Mouse (Mus musculus) embryonic facial prominence, embryonic 15.5 days (tissue): ENCODE measurements around the gene Syt1. TPM values are rescaled to one million over a fixed set of nuclear protein-coding genes. Genes with fewer than 3 reads are reported as not detected.

Source experiments
- ATAC-seq: fragments of 200-750 bp; cut with Nextera tagmentation; 2 replicates; pipeline ENCODE4 v1.8.0; 2017; ENCODE audit warnings: low read depth, moderate TSS enrichment; ENCODE audit not compliant: insufficient number of reproducible peaks, low FRiP score, low TSS enrichment
- H3K27ac ChIP-seq: fragments of 300-500 bp; sonication (generic); replicated peaks from 2 replicates; pipeline ENCODE4 v1.5.1; 2015; ENCODE audit warnings: mild to moderate bottlenecking, inconsistent platforms
- H3K27me3 ChIP-seq: fragments of 300-500 bp; sonication (generic); 2 replicates; pipeline ENCODE4 v1.6.1; 2015; ENCODE audit warnings: inconsistent platforms
- H3K36me3 ChIP-seq: fragments of 300-500 bp; sonication (generic); 2 replicates; pipeline ENCODE4 v1.6.1; 2015; ENCODE audit warnings: mild to moderate bottlenecking, inconsistent platforms
- H3K4me1 ChIP-seq: fragments of 300-500 bp; sonication (generic); 2 replicates; pipeline ENCODE4 v1.6.1; 2015; ENCODE audit warnings: inconsistent platforms
- H3K4me2 ChIP-seq: fragments of 300-500 bp; sonication (generic); replicated peaks from 2 replicates; pipeline ENCODE4 v1.6.1; 2015; ENCODE audit warnings: mild to moderate bottlenecking, inconsistent platforms
- H3K4me3 ChIP-seq: fragments of 300-500 bp; sonication (generic); replicated peaks from 2 replicates; pipeline ENCODE4 v1.5.1; 2015; ENCODE audit warnings: mild to moderate bottlenecking, inconsistent platforms
- H3K9ac ChIP-seq: fragments of 300-500 bp; sonication (generic); 2 replicates; pipeline ENCODE4 v1.6.1; 2015; ENCODE audit warnings: inconsistent platforms
- H3K9me3 ChIP-seq: fragments of 300-500 bp; sonication (generic); replicated peaks from 2 replicates; pipeline ENCODE4 v1.6.1; 2016; ENCODE audit warnings: inconsistent platforms
- WGBS: fragments of 180-500 bp; shearing (Covaris S2); methylation state at CpG from one replicate; pipeline ENCODE4 v1.1.7; 2015; 5-methylcytosine and 5-hydroxymethylcytosine counted together
- polyA plus RNA-seq: library from polyadenylated mRNA; unstranded; fragments of >200 nt; fragmentation: Nextera tagmentation; extraction: Ambion mirVana; gene quantifications from 2 replicates; pipeline ENCODE4 v1.2.1, GENCODE M21; 2015

Gene Syt1
- polyA plus RNA-seq, 1 experiment from 2014 or later: 4.3 TPM

DNA sequence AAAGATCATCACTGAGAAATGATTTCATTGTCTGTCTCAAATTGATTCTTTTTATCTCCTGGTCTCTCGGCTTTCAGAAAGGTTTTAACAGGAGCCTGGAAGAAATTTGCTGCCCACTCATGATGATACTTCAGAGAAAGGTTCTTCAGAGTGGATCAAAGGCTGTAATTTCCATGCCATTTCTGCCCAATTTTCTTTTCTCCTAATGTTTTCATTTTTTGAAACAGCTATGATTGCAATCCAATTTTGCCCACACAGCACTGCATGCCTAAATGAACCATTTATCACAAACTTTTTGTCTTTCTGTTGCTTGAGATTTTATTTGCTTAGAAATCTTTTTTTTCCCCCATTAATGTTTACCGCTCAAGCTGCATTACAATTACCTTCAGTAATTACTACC is 257.5 kb downstream of the Syt1 start:
- Histone ChIP-seq H3K27me3 (no peaks in the 10 kb centered on the region), H3K4me3 (no peak overlapping the region), H3K9ac (no peak overlapping the region), H3K4me1 (no peaks in the 10 kb centered on the region), H3K27ac (no peak overlapping the region), H3K9me3 (no peaks in the 10 kb centered on the region), H3K36me3 (no peaks in the 10 kb centered on the region), H3K4me2 (no peak overlapping the region)
- no peak for ATAC-seq
- 56% methylated on average over 2 of the region's 2 CpGs for WGBS

DNA sequence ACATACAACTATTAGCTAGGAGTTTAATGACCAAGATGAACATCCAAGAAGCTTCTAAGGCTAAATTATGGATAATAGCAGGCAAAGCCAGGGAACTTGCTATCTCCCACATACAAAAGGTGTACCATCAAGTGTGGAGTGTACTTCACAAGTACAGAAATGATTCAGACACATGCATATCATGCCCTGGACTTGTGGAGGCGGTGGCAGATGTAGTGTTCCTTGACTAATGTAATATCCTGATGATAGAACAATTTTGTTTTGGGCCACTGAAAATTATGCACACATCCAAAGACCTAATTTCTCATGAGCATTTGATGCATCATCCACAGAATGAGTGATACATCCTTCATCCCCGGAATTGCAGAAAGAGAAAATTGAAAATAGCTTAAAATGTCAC is 267.0 kb downstream of the Syt1 start:
- 81% methylated on average over 2 of the region's 2 CpGs for WGBS
- no peak for ATAC-seq
- Histone ChIP-seq H3K27ac (no peak overlapping the region), H3K4me3 (no peak overlapping the region), H3K9me3 (no peaks in the 10 kb centered on the region), H3K4me1 (no peaks in the 10 kb centered on the region), H3K9ac (no peak overlapping the region), H3K4me2 (no peak overlapping the region), H3K27me3 (no peaks in the 10 kb centered on the region), H3K36me3 (no peaks in the 10 kb centered on the region)

DNA sequence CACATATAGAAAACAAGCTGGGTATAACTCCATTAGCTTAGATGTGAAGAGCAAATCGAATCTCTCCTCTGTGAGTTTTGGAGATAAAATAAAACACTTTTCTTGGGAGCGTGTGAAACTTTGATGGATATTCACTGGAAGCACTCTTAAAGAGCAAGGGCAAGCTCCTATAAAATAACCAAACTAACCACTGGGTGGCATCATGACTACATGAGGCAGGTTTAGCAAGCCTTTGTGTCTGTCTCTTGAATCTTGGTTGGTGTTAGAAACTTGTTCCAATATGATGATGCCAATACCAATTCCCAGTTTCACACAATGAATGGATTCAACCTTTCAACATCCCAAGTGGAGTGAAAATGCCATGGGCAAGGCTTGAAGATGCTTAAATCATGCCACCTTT is 276.8 kb downstream of the Syt1 start:
- no peaks in the 10 kb centered on the region for H3K4me1 ChIP-seq
- no peak overlapping the region for H3K27ac ChIP-seq
- H3K36me3 ChIP-seq: no peaks in the 10 kb centered on the region
- H3K9me3 ChIP-seq: no peaks in the 10 kb centered on the region
- H3K27me3 ChIP-seq: no peaks in the 10 kb centered on the region
- WGBS: 51% methylated on average over 2 of the region's 2 CpGs
- no peak overlapping the region for H3K4me2 ChIP-seq
- H3K9ac ChIP-seq: no peak overlapping the region
- no peak for ATAC-seq
- H3K4me3 ChIP-seq: no peak overlapping the region

DNA sequence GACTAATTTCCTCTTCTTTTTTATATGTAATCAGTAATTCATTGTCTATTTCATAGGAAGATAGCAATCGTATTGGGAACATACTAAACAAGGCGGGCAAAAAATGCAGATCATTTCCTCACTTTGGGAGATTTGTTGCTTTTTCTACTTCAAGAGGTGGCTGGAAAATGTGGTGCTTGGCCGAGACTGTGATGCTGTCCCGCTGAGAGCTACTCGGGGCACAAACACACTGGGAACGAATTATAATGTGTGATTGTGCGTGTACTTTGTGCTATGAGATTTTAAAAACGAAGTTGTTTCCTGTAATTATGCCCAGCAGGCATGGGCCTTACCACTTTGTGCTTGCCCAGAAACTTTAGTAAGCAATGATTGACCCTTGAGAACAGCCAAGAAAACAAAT is 281.8 kb downstream of the Syt1 start:
- Histone ChIP-seq H3K27me3 (no peaks in the 10 kb centered on the region), H3K4me3 (no peak overlapping the region), H3K4me2 (no peak overlapping the region), H3K9ac (no peak overlapping the region), H3K4me1 (no peaks in the 10 kb centered on the region), H3K9me3 (no peaks in the 10 kb centered on the region), H3K27ac (no peak overlapping the region), H3K36me3 (no peaks in the 10 kb centered on the region)
- WGBS: 71% methylated on average over 8 of the region's 8 CpGs
- ATAC-seq: no peak

DNA sequence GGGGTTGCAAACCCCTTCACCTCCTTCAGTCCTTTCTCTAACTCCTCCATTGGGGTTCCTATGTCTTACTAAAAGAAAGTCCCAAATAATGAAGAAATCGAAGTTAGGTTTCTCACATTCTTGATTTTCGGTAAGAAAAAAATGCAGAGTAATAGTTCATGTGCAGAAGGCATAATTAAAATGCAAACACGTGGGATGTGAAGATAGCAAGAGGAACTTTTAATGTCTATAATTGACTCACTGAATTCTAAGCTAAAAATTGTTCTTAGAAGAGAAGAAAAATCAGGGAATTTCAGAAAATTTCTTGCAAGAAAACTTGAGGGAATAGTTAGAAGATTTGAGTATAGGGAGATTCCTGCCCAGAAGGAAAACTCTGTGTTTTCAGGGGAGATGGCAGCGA is 284.4 kb downstream of the Syt1 start:
- Histone ChIP-seq H3K4me2 (no peak overlapping the region), H3K27me3 (no peaks in the 10 kb centered on the region), H3K36me3 (no peaks in the 10 kb centered on the region), H3K9ac (no peak overlapping the region), H3K9me3 (no peaks in the 10 kb centered on the region), H3K4me1 (no peaks in the 10 kb centered on the region), H3K27ac (no peak overlapping the region), H3K4me3 (no peak overlapping the region)
- no peak for ATAC-seq
- WGBS: 82% methylated on average over 4 of the region's 4 CpGs

DNA sequence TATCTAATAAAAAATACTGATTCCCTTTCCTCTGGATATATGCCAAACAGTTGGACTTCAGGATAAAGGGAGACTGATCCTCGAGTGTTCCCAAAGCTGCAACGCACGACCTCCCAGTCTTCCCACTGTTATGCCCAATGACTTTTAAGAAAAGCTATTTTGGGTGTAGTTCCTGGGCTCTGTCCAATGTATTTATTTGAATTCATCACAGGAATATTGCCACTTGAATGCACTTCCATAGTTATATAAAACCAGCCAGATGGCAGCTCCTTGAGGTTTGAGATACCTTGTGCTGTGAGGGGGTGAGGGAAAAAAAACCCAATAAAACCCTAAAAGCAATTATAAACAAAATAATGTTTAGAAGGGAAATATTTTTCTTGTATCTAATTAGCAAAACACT is 285.9 kb downstream of the Syt1 start:
- Histone ChIP-seq H3K4me3 (no peak overlapping the region), H3K4me1 (no peaks in the 10 kb centered on the region), H3K27me3 (no peaks in the 10 kb centered on the region), H3K9me3 (no peaks in the 10 kb centered on the region), H3K27ac (no peak overlapping the region), H3K4me2 (no peak overlapping the region), H3K36me3 (no peaks in the 10 kb centered on the region), H3K9ac (no peak overlapping the region)
- ATAC-seq: no peak
- 85% methylated on average over 3 of the region's 3 CpGs for WGBS

DNA sequence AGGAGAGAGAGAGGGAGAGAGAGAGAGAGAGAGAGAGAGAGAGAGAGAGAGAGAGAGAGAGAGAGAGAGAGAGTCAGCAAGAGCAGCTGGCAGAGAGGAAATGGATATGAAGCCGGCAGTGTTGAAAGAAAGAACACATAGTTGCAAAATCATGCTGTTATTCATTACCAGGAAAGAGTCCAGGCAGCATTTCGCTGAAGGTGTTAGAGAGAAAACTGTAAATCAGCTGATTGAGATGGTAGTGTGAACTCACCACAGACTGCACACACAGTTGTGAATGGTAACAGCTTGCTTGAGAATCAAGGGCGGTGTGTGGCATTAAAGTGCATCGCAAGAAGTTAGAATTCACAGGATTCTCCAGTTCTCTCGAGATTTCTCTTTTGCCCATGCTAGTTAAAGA is 300.3 kb downstream of the Syt1 start:
- H3K9ac ChIP-seq: no peak overlapping the region
- no peak overlapping the region for H3K4me2 ChIP-seq
- 56% methylated on average over 5 of the region's 5 CpGs for WGBS
- H3K9me3 ChIP-seq: no peaks in the 10 kb centered on the region
- H3K27ac ChIP-seq: no peak overlapping the region
- H3K27me3 ChIP-seq: no peaks in the 10 kb centered on the region
- H3K4me1 ChIP-seq: no peaks in the 10 kb centered on the region
- H3K4me3 ChIP-seq: no peak overlapping the region
- ATAC-seq: no peak
- no peaks in the 10 kb centered on the region for H3K36me3 ChIP-seq

DNA sequence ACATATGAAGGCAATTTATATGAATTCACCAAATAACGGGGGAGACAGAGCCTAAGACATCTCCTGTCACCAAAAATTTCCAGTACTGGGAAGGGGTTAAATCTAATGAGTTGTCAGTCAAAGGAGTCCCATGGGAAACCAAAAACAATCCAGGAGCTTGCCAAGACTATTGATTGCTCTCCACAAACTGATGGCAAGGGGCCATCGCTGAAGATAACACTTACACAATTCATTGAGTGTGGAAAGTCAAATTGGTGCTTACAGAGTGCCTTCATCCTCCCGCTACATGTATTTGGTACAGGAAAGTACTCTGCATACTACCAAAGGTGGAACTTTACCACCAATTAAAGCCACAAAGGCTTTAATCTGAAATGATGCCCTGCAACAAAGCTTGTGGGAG is 305.1 kb downstream of the Syt1 start:
- H3K9me3 ChIP-seq: no peaks in the 10 kb centered on the region
- H3K4me3 ChIP-seq: no peak overlapping the region
- no peak overlapping the region for H3K9ac ChIP-seq
- no peak overlapping the region for H3K4me2 ChIP-seq
- no peak for ATAC-seq
- no peaks in the 10 kb centered on the region for H3K4me1 ChIP-seq
- no peaks in the 10 kb centered on the region for H3K27me3 ChIP-seq
- H3K27ac ChIP-seq: no peak overlapping the region
- 84% methylated on average over 3 of the region's 3 CpGs for WGBS
- H3K36me3 ChIP-seq: no peaks in the 10 kb centered on the region

DNA sequence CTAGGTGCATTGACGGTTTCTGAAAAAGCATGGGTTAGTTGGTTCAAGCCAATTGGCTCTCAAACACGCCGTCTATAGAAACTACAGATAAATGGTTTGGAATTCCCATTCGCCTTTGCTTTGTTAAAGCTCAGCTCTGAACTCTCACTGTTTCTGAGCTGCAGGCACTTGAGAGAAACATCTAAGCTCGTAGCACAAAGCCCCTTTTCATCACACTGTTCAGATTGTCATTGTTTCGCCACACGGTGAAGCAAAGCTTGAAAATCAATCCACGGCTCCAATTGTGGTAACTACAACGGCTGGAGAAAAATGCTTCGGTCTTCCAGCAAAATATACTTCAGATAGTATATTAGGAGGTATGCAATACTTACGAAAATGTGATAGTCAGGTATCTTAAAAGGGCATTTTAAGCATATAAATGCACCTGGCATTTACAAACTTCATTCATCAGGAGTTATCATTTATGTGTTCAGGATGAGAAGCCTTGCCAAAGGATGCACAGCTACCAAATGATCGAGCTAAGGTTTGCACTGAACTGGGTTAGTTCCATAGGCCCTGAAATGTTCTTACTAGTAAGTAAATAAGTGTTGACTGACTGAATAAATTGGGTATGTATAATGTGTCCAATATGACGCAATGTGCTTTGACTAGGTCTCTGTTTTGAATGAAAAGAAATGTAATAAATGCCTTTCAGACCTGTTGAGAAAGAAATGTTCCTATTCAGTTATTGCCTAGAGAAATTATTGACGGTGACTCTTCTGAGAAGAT is 309.2 kb downstream of the Syt1 start:
- Histone ChIP-seq H3K27me3 (no peaks in the 10 kb centered on the region), H3K4me2 (no peak overlapping the region), H3K9ac (no peak overlapping the region), H3K36me3 (no peaks in the 10 kb centered on the region), H3K27ac (no peak overlapping the region), H3K4me1 (no peaks in the 10 kb centered on the region), H3K9me3 (no peaks in the 10 kb centered on the region), H3K4me3 (no peak overlapping the region)
- 58% methylated on average over 14 of the region's 14 CpGs for WGBS
- no peak for ATAC-seq

DNA sequence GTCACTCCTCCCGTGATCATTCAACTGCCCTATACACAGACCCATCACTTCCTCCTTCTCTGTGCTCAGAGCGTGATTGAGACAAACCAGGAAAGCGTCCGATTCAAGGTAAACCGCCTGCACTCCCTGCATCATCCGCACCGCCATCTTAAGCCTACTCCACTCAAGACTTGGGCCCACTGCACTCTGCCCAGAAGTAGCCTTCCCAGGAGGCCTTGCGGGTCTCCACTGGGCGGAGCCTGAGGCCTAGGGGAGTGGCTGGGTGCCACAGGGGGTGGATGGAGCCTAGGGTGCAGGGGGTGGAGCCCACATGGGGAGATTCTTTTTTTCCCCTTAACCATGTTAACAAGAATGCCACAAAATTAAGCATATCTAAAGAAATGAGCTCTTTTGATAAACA is 310.8 kb downstream of the Syt1 start, which contains the start of gene Gm5136:
TSS of gene Gm5136 (minus strand) at position 215 of the 400 bp plus-strand sequence.
- H3K9me3 ChIP-seq: no peaks in the 10 kb centered on the region
- ATAC-seq: no peak

DNA sequence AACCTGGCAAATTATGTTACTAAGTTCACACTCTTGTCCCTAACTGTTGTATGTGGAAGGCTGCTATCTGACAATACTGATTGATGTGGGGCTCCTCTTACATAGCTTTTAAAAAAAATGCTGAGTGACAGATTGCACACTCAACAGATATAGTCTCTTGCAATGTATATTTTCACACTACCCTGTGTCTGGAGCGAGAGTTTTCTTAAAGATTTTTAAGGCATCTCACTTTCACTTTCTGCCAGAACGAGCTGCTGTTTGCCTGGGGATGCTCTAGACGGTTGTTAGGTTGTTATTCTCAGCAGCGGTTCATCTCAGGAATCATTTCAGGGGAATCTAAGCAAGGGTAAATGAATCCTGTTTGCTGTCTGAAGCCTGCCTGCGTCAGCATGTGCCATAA is 313.7 kb downstream of the Syt1 start:
- H3K27ac ChIP-seq: no peak overlapping the region
- no peaks in the 10 kb centered on the region for H3K4me1 ChIP-seq
- no peak overlapping the region for H3K9ac ChIP-seq
- H3K4me3 ChIP-seq: no peak overlapping the region
- H3K9me3 ChIP-seq: no peaks in the 10 kb centered on the region
- no peak for ATAC-seq
- no peaks in the 10 kb centered on the region for H3K36me3 ChIP-seq
- no peak overlapping the region for H3K4me2 ChIP-seq
- 66% methylated on average over 5 of the region's 5 CpGs for WGBS
- no peaks in the 10 kb centered on the region for H3K27me3 ChIP-seq

More for the DNA sequence above, 310.8 kb downstream of the Syt1 start, which contains the start of gene Gm5136:
- no peak within 1 kb of the TSS for H3K4me3 ChIP-seq
- no peaks in the 10 kb centered on the region for H3K27me3 ChIP-seq
- H3K4me1 ChIP-seq: no peaks in the 10 kb centered on the region
- H3K27ac ChIP-seq: no peak within 1 kb of the TSS
- H3K36me3 ChIP-seq: no peaks in the 10 kb centered on the region
- no peak within 1 kb of the TSS for H3K4me2 ChIP-seq
- no peak within 1 kb of the TSS for H3K9ac ChIP-seq
- 94% methylated on average over 9 of the region's 9 CpGs for WGBS

DNA sequence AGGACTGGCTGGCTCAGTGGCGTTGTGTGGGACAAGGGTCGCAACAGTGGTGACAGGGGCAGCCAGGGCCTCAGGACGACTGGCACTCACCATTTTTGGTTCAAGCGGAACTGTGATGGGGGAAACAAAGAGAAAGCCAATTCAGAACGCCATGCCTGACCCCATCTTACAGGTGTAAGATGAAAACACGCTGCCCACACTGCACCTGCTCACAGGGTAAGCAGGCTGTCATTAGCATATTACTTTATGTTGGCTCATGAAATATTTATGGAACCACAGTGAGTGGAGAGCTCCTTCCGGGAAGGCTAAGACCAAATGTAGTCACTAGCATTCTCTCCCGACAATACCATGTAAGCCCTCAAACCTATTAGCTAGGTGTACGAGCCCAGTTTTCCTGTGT is 319.8 kb downstream of the Syt1 start:
- ATAC-seq: no peak
- Histone ChIP-seq H3K9ac (no peak overlapping the region), H3K36me3 (no peaks in the 10 kb centered on the region), H3K4me3 (no peak overlapping the region), H3K9me3 (no peaks in the 10 kb centered on the region), H3K27me3 (no peaks in the 10 kb centered on the region), H3K4me1 (no peaks in the 10 kb centered on the region), H3K4me2 (no peak overlapping the region), H3K27ac (no peak overlapping the region)
- WGBS: 74% methylated on average over 9 of the region's 9 CpGs
